Mouse (Mus musculus) CD4-positive, CD25-positive, alpha-beta regulatory T cell, adult 2 months (primary cell): ENCODE data around the gene Nhp2.
"Not testable (repeated sequence)": the region's sequence is repeated elsewhere in the genome, so short reads cannot be mapped to it uniquely, and the experiment has no call there.

Experiments used
- DNase-seq: peaks from one replicate; pipeline ENCODE4 v3.0.0-alpha.2; 2012; ENCODE audit warnings: low read depth, low spot score

Gene Nhp2

DNA sequence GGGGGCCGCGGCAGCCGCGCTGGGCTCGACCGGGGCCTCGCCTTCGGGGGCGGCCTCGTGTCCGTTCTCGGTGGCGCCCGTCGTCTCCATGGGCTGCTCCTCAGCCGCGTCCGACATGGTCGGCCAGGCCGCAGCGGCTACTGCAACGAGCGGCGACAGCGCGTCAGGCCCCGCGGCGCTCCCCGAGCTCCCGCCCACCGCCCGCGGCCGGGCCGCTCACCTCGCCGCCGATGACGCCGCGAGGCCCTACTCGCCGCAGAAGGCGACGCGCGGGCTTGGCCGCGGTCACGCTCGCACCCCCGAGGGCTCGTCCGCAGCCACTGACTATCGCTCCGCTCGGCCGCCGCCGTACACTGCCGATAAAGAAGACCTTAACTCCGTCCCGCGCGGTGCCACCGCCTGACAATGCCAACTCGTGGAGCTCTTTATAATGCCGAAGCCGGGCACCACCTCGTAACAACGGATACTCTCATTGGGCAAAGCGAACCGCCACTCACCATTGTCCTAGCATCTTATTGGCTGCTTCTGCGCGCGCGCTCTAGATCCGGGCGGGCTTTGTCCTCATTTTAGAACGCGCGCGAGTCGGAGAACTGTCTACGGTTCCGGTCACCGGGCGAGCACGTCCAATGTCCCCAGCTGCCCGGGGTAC is 13.0 kb upstream of the Nhp2 start, which contains the start of gene Hnrnpab:
Gene Hnrnpab, minus strand, starts transcription at position 401 of the 649 bp plus-strand sequence.
- DNase-seq = peak; percentile 98

DNA sequence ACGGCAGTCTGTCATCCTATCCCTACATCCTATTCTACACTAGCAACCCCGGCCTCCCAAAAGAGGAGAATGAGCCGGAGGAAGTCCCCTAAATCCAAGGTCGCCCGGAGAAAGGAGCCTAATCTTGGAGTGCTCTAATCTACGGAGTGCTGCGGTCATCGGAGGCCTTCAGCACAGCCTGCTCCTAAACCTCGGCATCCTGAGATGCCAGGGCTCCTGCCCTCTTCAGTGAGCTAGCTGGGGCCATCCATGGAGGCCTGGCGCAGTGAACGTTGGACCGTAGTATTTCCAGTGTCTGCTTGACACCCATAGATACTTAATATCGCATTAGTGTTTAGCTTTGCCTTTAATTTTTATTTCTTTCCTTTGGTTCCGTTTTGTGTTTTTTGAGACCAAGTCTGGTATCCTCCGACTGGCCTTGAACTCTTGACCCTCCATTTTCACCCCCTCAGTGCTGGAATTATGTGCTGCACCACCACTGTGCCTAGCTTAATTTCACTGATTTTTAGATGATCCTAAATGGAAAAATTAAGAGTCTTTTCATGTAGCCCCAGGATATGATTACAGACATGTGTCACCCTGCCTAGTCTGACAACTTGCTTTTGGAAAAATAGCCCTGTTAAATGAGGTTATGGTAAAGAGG is 12.3 kb upstream of the Nhp2 start:
- no peak for DNase-seq

DNA sequence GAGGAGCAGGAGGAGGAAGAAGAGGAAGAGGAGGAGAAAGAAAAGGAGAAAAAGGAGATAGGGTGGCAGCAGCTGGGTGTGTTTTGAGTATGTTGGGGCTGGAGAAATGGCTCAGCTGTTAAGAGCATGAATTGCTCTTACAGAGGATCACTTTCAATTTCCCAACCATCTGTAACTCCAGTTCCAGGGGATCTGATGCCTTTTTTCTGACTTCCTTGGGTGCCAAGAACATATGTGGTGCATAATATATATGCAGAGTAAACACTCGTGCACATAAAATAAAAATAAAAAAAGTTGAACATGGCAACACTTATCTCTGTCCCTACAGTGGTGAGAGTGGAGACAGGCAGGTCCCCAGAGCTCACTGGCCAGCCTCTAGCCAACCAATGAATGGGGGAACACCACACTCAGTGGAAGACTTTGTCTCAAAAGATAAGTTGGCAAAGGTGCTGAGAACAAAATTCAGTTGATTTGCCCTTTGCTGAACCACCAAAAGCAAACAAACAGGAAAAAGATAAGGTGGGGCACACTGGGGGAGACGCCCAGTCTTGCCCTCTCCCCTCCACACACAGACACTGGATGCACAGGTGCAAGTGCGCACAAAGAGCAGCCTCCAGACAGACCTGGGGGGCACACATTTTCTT is 10.1 kb upstream of the Nhp2 start:
- no peak for DNase-seq

DNA sequence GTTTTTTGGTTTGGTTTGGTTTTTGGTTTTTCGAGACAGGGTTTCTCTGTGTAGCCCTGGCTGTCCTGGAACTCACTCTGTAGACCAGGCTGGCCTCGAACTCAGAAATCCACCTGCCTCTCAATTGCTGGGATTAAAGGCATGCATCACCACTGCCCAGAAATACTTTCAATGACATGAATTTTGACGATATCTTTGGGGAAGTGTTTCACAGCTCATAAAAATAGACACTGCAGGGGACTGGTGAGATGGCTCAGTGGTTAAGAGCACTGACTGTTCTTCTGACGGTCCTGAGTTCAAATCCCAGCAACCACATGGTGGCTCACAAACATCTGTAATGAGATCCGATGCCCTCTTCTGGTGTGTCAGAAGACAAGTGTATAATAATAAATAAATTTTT is 9.6 kb upstream of the Nhp2 start:
- not testable (repeated sequence) for DNase-seq

DNA sequence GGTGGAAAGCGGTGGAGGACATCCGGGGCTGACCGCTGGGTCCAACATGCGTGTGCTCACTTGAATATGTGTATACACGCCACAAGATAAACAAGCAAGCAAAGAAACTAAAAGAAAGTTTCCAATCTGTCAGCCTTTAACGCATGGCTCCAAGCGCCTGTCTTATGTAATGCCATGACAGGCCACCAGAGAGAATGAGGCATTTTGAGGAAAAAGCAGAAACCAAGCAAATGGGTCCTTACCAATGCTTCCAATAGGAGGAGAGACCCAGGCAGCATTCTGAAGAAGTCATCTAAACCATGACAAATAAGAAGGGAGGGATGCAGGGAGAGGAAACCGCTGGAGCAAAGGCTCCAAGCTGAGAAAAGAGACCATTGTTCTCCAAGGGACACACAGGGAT is 5.3 kb upstream of the Nhp2 start:
- no peak for DNase-seq

DNA sequence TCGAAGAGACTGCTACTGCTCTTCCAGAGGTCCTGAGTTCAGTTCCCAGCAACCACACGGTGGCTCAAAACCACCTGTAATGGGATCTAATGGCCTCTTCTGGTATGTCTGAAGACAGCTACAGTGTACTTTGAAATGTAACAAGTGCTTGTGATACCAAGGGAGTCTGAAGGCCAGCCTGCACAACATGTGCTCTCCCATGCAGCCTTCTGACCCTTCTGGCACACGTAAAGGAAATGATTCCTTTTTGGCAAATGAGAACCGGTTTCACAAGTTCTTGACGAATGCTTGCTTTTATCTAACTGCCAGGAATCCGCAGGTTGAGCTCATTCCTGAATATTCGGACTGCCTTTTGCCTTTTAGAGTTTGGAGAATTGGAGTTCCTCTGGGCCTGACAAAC is 4.4 kb upstream of the Nhp2 start:
- no peak for DNase-seq

DNA sequence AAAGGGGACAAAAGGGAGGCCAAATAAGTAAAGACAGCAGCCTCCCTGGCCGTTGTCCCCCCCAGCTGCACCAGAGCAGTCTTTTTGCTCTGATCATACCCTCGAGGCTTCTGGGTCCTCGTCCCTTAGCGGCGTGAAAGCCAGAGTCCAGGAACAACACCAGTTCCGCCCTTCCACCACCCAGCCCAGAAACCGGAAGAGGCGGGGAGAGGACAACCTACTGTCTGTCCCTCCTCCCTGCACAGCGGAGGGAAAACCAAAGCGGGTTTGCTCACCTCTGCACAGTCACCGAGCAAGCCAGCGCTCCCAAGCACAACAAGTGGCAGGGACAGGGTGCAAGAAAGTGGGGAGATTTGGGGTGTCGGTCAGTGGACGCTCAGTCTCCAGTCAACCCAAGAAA is 3.9 kb upstream of the Nhp2 start:
- DNase-seq = peak; percentile 80

DNA sequence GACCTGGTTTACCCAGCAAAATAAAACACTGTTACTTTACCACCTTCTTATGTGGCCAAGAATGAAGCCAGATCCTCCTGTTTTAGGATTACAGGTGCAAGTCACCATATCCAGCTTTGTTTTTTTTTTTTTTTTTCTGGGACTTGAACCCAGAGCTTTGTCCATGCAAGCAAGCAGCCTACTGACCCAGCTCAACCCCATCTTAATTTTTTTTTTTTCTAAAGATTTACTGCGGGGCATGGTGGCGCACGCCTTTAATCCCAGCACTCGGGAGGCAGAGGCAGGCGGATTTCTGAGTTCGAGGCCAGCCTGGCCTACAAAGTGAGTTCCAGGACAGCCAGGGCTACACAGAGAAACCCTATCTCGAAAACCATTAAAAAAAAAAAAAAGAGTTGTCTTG is 3.4 kb upstream of the Nhp2 start:
- DNase-seq = not testable (repeated sequence)

DNA sequence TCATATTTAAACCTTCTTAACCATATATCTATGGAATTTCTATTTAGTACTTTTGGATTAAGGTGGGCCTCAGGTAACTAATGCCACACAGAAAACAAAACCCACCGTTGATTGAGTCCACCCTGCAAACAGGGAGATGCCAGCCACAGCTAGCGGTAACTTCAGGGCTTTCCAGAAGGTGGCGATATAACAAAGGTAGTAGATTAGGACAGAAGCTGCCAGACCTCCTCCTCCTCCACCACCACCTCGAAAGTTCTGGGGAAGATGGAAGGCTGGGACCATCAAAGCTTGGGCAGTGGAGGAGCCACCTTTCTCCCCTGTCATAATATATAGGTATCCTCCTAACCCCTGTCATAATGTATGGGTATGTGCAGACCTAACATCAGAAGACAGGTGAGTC is 1.8 kb upstream of the Nhp2 start:
- DNase-seq = peak; percentile 85

DNA sequence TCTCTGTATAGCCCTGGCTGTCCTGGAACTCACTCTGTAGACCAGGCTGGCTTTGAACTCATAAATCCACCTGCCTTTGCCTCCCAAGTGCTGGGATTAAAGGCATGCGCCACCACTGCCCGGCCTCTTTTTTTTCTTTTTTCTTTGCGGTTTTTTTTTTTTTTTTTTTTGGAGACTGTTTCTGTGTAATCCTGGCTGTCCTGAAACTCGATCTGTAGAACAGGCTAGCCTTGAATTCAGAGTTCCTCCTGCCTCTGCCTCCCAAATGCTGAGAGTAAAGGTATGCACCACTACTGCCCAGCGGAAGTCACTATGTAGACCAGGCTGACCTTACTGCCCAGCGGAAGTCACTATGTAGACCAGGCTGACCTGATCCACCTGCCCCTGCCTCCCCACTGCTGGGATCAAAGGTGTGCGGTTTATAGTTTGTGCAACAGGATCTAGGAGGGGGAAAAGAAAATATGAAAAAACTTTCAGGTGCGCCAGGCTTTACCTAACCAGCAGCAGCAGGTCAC is 584 bp upstream of the Nhp2 start:
- no peak for DNase-seq

DNA sequence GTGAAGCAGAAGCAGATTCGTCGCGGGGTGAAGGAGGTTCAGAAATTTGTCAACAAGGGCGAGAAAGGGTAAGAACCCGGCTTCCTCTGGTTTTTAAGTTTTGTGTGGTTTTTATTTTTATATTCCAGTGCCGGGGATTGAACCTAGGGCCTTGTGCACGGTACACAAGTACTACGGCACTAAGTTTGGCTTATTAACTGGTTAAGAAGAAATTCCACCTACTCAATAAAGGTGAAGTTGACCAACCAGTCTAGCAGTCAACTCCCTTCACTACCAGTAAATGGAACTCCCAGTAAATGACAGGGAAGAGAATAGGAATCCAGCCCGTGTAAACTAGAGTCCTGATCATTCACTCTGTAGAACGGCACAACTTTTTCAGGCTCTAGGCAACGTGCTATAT is 549 bp downstream of the Nhp2 start:
- no peak for DNase-seq

DNA sequence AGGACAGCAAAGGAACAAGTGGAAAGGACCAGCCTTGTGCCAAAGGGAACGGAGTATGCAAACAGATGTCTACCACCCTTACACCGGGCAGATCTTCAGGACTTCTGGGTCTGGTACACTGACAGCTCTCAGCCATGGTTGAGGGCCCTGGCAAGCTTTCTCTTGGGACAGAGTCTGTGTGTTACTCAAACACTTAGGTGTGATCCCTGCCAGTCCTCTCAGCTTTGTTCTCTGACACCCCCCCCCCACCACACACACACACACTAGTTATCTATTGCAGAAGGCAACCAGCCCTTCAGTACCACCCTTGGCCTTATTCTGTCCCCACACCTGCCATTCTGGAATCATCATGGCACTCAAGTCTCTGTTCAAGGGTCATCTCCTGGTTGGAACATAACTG is 2.2 kb downstream of the Nhp2 start:
- no peak for DNase-seq

DNA sequence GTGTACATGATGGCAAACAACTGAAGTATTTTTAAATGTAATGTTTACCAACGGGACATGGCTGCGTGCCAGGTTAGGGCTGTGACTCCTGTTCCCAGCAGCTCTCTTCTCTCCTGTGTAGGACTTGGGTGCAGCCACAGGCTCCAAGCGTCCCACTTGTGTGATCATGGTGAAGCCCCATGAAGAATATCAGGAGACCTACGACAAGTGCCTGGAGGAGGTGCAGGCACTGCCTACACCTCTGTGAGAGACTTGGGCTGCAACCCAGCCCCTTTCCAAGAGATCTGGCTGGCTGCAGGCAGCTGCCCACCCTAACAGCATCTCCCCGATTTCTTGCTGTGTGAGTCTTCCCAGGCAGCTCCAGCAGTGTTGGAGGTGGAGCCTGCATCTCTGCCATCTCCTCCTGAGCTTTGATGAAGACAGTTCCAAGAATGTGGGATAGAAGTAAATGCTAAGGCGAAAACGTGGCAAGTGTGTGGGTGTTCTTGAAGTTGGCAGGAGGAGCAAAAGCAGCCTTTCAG is 3.5 kb downstream of the Nhp2 start:
- DNase-seq = no peak

DNA sequence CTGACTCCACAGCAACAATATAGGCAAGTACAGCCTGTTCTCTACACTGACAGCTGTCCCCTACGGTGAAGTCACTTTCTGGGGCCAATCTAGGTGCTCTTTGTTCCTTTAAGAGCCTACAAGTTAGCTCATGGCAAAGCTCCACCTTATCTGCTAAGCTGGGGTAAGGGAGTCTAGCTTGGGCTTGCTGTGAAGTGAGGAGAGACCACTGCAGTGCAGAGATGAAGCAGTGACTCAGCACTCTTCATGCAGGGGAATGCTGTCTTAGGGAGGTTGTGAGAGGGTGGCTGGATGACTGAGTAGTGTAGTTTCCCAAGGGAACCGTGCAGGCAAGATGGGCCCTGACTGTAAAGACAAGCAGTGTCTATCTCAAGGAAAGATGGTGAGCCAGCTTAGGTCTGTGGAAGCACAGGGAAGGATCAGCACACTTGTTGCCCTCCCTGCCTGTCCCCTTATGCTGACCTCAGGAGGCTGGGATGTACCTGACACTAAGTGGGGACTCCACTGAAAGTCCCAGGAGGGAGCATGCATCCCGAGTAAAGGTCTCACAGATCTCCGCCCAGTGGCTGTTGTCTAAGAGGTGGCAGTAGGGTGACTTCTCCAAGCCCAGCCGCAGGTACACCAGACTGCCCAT is 5.8 kb downstream of the Nhp2 start:
- DNase-seq = no peak

DNA sequence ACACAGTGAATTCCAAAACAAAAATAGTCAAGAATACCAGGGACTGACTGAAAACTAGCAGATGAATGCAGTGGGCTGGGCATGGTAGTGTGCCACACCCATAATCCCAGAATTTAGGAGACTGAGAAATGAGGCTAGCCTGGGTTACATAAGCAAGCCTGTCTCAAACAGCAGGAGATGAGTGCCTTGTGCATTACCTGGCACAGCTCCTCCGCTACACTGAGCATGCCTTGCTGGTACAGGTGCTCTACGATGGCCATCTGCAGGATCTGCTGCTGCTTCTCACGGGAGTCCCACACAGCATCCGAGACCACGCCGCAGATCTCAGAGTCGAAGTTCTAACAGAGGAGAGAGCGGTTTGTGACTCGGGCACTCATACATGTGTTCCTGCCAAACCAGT is 7.9 kb downstream of the Nhp2 start:
- no peak for DNase-seq

DNA sequence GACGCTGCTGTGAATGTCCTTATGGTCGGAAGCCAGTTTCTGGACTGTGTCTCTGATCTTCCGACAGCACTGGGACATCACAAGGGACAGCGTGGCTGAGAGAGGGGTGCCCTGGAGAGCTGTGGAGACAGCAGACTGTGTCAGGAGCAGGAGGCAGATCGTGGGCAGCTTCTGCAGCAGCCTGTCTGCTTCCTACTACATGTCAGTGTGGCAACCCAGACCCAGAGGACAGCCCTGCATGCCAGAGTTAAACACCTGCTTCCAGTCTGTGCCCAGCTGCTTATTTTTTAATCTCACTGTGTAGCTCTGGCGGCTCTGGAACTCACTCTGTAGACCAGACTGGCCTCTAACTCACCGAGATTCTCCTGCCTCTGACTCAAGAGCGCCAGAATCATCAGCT is 8.4 kb downstream of the Nhp2 start:
- DNase-seq = no peak

DNA sequence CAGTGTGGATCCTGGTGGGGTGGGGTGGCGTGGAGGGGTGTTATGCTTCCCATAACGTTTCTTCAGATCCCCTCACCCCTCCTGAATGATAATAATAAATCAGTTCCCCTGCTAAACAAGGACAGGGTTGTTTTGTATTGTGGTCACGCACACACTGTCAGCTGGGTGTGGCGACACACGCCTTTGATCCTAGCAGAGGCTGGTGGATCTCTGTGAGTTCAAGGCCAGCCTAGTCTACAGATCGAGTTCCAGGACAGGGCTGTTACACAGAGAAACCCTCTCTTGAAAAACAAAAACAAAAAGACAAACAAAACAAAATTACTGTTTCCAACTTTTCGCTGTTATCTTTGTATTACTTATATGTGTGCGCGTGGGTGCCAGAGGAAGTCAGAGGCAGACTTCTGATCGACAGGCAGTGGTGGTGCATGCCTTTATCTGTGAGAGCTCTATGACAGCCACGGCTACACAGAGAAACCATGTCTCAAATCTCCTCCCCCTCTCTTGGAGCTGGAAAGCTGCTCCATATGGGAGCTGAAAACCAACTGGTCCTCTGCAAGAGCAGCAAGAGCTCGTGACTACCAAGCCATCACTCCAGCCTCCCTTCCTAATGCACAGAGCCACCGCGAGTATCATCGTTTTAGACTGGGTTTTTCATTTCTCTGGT is 10.2 kb downstream of the Nhp2 start:
- DNase-seq = no peak

DNA sequence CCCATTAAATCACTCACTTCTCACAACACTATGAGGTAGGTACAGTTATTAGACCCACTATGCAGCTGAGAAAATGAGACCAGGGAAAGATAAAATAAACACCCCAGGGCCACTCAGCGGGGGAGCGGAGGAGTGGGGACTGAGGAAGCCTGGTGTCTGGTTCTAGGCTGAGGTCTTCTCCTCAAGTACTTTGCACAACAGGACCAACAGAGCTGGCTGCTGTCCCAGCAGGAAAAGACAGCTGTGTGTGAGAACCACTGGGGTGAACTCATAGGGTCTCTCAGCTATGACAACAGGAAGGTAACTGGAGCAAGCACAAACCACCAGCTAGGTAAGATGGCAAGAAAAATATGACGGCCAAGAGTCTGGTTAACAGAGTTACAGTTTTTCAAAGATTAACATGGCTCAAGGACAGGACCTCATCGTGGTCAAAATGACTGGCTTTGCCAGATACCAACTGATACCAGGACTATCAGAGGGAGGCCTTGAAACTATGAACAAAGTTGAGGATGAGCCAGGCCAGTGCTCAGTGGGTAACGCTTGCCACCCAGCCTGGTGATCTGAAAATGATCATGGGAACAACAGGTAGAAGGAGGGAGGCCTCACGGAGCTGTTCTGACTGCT is 12.7 kb downstream of the Nhp2 start:
- DNase-seq = no peak

DNA sequence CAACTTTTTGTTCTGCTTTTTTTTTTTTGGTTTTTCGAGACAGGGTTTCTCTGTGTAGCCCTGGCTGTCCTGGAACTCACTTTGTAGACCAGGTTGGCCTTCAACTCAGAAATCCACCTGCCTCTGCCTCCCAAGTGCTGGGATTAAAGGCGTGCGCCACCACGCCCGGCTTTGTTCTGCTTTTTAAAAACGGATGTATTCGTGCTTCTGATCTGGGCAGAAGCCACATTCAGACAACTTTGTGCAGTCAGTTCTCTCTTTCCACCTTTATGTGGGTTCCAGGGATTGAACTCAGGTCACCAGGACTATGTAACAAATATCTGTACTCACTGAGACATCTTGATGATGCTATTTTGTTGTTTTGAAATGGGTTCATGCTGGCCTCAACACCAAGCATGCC is 13.7 kb downstream of the Nhp2 start:
- DNase-seq = not testable (repeated sequence)

DNA sequence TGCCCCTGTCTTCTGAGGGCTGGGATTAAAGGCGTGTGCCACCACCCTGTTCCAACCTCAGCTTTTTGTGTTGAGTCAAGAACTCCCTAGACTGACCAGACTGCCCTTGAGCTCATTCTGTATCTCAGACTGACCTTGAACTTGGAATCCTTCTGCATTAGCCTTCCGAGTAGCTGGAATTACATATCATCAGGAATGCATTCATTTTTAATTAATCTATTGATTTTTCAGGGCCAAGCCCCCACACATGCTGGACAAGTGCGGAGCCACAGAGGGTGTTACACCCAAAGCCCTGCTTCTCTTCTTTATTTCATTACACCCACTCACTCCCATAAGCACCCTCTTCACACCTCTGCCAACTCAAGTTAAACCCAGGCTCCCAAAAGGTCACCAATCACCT is 14.2 kb downstream of the Nhp2 start:
- DNase-seq = no peak

DNA sequence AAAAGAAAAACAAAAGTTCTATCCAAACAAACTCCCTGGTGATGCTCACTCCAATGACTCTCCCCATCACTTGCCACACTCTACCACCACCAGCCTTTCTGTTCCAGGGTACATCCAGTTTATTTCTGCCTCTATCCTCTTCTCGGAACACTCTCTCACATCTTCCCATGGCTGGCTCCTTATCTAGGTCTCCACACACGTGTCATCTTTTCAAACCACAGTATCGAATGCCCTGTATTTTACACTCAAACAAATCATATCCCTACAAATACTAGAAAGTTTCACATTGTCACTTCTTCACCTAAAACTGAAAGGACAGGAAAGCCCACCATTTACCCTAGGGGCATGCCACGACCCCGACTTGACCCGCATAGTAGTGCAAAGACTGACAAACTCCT is 15.6 kb downstream of the Nhp2 start:
- no peak for DNase-seq
